Mouse (Mus musculus) adrenal gland, postnatal 14 days (tissue): ENCODE data around the gene Shbg. TPM values are rescaled to one million over a fixed set of nuclear protein-coding genes. Genes with fewer than 3 reads are reported as not detected.
A peak's percentile ranks its signal among the peaks of the same experiment; 100 is the strongest.

Experiments used
- DNase-seq: peaks from one replicate; pipeline ENCODE4 v3.0.0; 2021; ENCODE audit warnings: mixed read lengths
- long read RNA-seq, 2 experiments: library from polyadenylated mRNA; stranded (forward); transcript quantifications; one replicate each; pipeline ENCODE4 v2.0.0; 2021
- total RNA-seq: library from RNA; stranded (reverse); gene quantifications from 2 replicates; pipeline ENCODE4 v1.2.3, GENCODE M21; 2021

Gene Shbg
- total RNA-seq, result not detected in 2 replicates
- long read RNA-seq, experiment 1, result 0 reads
- long read RNA-seq, experiment 2, result 0 reads

DNA sequence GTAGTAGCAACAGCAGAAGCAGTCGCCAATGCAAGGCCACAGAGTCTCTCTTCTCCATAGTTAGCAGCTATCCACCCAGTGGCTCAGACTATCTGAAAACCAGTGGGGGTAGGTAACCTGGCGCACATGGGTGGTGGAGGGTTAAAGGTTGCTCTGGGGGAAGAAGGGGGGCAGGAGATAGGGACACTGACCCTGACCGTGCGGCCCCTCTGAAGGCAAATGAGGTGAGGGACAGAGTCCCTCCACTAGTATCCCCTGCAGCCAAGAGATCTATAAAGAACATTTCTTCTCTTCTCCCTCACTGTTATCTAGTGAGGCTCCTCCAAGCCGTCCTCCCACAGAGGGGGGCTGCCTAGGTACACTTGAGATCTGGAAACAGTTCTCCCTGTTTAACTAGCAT lies at the start of gene Shbg:
TSS of gene Shbg (minus strand) at position 101 of the 400 bp plus-strand sequence.
- no peak for DNase-seq

DNA sequence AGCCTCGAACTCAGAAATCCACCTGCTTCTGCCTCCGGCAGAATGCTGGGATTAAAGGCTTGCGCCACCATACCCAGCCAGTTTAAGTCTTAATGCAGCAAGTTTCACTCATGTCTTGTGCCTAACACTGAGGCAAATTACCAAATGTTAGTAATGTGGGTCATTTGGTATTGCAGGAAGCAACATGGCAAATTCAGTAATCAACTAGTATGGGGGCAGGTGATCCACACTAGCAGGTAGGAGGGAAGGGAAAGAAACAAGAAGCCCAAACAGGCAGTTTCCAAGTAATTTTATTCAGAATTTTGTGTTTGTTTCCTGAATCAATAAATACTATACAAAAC lies 48.9 kb upstream of the Shbg start:
- DNase-seq, result no peak

DNA sequence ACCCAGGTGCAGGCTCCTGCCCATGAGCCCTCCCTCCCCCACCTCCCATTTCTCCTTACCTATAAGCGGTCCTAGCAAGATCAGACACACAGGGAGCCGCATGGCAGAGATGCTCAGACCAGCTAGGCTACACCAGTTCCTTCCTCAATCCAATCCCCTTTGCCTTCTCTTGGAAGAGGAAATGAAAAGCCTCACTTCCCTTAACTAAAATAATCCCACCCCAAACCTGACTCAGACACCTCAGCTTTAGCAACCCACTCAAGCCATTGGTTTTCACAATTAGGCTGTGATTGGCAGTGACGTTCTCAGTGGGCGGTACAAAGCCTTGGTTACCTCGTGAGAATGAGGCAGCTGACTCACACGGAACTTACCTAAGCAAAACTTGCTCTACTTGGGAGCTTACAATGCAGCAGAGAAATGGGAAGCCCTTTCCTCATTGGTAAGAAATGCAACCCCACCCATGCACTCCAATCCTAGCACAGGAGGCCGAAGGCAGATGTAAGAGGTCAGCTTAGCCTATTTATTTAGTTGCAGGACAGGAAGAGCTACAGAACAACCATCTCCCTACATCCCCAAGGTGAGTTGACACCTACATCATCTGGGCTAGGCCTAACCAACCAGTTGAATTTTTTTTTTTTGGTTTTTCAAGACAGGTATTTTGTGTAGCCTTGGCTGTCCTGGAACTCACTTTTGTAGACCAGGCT lies 48.4 kb upstream of the Shbg start, which contains the start of gene Cd68:
TSS of gene Cd68 (minus strand) at position 193 of the 704 bp plus-strand sequence.
- peak; percentile 73 for DNase-seq

DNA sequence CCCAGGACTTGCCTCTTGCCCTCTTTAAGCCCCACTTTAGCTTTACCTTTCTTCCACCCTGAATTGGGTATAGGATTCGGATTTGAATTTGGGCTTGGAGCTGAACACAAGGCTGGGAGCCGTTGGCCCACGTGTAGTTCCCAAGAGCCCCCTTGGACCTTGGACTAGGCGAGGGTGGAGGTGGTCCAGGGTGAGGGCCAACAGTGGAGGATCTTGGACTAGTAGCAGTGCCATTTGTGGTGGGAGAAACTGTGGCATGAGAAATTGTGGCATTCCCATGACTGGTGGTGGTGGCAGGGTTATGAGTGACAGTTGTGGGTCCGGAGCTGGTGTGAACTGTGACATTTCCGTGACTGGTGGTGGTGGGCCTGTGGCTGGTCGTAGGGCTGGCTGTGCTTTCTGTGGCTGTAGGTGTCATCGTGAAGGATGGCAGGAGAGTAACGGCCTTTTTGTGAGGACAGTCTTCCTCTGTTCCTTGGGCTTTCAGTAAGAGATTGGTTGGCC lies 47.8 kb upstream of the Shbg start:
- no peak for DNase-seq

DNA sequence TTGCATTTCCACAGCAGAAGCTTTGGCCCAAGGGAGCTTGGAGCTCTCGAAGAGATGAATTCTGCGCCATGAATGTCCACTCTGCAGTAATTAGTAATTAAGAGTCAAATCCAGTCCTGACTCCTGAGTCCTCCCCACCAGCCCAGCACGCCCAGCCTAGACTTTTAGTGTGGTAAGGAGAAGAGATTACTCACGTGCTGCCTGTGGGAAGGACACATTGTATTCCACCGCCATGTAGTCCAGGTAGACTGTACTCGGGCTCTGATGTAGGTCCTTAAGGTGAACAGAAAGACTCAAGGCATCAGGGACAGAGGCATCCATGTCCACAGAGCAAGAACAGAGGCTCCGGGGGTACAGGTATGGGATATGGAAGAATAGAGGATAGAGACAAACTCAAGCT lies 47.1 kb upstream of the Shbg start:
- DNase-seq, result no peak

DNA sequence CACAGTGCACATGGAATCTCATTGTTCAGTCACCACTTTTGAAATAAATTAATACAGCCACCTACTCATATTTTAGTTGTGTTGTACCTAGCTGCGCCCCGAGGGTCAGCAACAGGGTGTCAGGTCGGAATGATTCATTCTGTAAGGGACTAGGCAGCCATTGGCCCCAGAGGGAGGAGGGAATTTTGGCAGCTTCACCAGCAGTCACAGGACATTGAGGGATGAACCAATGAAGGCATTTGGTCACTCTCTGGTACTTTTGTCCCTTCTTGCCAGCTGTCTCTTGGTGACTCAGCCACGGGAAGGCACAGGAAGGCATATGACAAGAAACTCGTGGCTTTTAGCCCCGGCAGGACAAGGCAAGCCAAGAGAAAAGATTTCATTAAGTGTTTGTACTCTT lies 46.1 kb upstream of the Shbg start:
- peak; percentile 83 for DNase-seq

DNA sequence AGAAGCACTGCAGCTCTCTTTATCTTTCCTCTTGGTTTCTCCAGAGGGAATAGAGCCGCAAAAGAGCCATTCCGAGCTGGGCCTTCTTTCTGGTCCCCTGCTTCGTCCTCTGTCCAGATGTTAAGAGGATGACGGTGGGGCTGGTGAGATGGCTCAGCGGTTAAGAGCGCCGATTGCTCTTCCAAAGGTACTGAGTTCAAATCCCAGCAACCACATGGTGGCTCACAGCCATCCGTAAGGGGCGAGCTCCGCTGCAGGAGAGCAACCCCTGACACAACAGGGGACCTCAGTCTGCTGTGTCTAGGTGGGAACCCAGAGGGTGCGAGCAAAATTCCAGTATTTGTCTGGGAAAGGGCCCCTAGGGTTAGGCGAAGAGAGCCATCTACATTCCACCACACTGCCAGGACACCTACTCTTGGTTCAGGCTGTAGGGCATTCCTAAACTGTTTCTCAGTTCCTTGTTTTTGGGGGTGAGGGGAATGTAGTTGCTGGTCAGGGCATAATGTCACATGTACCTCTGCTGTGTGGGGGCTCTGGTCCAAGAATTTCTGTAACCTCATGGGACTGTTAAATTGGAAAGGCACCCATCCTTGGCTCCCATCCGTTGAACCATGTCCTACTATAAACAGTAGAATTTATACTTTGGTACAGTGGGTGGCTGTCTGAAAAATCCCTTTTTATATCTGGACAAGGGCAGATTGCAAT lies 45.4 kb upstream of the Shbg start:
- no peak for DNase-seq

DNA sequence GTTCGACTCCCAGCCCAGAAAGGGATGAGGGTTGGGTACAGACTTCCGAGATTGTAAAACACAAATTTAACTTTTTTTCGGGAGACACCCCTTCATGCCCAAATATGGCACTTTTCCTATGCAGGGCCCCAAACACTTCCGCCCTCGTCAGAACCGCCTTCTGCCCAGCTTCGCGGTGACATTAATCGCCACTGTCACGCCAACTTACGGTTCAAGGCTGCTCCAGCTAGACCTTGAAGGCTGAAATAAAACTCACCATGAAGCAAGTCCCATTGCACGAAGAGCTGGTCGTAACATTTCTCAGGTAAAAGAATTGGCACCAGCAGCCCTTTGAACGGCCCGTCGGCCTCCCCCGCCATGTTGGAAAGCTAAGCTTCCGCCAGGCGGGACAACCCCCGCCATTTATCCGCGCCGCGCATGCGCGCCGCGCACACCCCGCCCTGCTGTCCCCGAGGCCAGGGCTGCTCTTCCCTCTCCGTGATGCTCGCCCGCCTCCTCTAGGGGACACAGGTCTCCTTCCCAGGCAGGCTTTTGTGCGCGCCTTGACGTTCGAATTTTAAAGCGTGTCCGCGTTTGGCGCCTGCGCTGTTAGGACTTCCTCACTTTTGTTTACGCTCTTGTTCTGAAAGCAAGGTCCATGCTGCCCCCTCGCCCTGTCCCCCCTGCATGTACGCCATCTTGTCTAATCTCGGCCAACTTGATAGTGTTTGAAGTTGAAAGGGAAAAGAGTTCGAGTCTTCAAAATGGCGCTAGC lies 44.7 kb upstream of the Shbg start, which contains the start of gene Mpdu1:
TSS of gene Mpdu1 (minus strand) at position 430 of the 754 bp plus-strand sequence.
- peak; percentile 97 for DNase-seq

DNA sequence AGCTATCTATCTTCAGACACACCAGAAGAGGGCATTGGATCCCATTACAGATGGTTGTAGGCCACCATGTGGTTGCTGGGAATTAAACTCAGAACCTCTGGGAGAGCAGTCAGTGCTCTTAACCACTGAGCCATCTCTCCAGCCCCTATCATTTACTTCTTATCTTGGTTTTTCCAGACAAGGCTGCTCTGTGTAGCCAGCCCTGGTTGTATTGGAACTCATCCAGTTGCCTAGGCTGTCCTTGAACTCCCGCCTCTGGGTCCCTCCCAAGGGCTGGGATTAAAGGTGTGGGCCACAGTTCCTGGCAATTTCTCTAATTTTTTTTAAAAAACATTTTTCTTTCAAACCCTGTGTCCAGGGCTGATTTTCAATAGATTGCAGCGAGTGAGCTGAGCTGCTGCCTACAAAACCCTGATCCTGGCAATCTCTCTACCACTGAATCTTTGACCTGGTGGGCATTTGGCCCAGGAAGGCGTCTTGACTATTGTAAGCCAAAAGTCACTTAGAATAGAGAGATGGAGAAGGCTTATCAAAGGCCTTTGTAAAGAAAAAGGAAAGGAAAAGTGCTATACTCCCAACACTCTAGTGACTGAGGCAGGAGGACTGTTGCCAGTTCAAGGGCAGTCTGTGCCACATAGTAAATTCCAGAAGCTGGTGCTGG lies 43.6 kb upstream of the Shbg start:
- peak; percentile 67 for DNase-seq

DNA sequence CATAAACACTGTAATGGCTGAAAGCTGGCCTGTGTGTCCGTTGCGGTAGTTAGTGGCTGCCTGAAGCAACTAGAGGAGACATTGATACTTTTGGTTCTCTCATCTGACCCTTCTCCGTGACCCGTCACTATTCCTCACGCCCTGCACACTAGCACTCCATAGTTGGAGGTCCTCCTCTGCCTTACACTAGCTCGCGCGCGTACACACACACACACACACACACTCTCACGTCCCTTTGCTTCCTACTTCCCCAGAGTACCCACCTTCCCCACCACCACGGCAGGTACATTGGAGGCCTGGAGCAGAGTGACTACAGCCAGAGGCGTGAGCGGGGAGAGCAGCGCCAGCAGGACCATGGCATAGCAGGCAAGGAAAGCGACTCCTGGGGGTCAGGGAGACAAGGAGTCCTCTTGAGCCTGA lies 39.8 kb upstream of the Shbg start:
- DNase-seq, result no peak

DNA sequence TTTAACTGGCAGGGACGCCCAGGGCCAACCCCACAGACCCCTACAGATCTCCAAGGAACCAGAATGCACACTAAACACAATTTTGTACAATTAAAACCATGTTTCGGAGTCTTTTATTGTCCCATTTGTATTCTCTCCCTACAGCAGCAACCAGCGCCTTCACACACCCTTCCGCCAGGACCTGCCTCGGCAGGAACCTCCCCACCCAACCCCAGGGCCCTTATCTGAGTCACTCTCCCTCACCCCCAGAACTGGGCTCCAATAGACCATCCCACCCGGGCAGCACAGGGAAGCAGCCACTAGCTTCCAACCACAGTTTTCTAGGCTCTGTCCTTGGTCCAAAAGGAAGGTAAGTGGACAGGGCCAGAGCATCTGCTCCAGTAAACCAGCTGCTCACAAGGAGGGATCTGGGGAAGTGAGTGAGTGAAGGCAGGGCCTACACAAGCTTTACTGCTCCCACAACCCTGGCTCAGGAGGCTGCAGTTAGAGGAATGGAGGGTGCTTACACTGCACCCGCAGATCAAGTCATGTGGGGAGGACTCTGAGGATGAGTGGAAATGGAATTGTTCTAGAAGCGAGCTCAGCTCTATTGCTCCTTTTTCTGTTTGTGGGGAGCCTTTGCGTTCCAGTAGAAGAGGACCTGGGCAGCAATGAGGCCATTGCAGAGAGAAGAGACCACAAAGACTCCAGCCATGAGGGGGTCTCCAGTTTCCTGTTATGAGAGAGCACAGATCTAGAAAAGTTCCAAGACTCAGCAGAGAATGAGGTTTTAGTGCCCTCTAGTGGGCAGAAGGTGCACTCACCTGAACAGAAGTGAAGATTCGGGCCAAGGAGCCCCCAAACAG lies 39.1 kb upstream of the Shbg start:
- DNase-seq, result peak; percentile 66

DNA sequence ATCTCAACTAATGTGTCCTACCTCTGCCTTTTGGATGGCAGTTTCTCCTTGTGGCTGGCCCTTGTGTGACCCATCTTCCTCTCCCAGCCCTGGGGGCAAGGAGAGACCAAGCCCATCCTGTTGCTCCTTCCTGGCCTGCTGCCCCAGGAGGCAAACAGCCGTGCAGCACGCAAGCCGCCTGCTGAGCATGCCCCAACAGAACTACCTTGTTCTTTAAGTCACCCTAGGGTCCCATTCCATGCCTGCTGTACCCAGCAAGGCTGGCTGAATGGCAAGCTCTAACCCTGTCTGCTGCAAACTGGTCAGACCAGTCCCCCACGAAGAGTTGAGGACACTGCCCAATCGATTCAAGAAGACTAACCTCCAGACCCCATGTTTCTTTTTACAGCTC lies 38.4 kb upstream of the Shbg start:
- no peak for DNase-seq

DNA sequence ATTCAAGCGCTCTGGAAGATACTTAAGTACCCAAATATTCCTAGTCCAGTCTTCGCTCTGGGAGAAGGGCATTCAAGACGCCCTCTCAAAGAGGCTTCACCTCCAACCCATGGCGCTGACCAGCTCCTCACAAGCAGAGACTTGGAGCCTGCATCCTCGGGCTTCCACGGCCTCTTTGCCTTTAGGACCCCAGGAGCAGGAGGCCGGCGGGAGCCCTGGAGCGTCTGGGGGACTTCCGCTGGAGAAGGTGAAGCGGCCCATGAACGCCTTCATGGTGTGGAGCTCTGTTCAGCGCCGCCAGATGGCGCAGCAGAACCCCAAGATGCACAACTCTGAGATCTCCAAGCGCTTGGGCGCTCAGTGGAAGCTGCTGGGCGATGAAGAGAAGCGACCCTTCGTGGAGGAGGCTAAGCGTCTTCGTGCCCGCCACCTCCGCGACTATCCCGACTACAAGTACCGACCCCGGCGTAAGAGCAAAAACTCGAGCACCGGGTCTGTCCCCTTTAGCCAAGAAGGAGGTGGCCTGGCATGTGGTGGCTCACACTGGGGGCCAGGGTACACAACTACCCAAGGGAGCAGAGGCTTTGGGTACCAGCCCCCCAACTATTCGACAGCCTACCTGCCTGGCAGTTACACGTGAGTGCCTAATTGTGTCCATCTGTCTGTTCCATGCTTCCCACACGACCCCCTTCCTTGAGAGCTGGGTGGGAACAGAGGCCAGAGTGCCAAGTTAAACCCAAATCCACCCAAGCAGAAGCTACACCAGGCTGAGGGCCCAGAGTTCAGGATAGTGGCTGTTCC lies 37.8 kb upstream of the Shbg start, which contains the start of gene Sox15:
TSS of gene Sox15 (plus strand) at position 51 of the 801 bp plus-strand sequence.
- DNase-seq, result peak; percentile 77

DNA sequence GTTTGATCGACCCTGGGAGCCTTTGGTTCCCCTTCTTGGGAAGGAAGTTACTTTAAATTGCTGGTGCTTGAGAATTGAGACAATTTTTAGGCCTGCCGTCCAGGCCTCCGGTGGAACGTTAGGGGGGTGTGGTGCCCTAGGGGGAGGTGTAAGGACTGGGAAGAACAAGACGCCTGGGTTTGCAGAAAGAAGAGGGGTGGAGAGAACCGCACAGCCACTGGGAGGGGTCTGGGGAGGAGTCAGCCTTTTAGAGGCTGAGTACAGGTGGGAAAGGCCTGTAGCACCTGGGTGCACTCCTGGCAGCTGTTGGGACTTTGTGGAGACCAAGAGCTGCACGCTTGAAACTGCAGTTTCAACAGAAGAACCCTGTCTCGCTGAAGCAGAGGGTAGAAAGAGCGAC lies 37.1 kb upstream of the Shbg start:
- no peak for DNase-seq

DNA sequence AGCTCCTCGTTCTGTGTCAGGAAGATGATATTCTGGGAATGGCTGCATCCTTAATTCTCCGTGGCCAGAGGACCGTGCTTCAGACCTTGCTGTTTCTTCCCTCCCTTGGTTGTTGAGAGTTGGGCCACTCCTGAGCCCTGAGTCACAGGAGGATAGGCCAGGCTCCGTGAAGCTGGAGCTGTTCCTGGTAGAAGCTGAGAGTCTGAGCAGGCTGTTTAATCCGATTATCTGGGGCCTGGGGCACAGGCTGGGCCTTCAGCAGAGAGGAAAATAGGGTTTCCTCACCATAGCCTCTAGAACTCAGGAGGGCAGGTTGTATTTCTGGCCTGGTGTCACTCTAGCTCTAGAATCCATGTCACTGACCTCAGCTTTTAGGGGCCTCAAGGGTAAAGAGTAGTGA lies 35.7 kb upstream of the Shbg start:
- DNase-seq, result peak; percentile 53

DNA sequence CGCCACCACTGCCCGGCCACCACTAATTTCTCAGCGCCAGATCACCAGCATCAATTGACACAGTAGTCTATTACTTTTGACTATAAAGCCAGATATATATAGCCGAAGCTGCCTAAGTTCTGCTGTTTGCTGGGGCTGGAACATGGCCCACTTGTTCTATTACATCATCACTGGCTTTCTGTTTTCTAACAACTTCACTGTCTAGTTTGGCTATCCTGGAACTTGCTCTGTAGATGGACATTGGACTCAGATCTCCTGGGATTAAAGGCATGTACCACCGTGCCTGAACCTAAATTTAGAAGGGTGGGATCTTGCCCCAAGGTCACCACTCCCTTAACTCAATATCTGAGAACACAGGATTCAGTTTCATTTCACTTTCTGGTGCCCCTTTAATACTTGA lies 28.2 kb upstream of the Shbg start:
- DNase-seq, result no peak

DNA sequence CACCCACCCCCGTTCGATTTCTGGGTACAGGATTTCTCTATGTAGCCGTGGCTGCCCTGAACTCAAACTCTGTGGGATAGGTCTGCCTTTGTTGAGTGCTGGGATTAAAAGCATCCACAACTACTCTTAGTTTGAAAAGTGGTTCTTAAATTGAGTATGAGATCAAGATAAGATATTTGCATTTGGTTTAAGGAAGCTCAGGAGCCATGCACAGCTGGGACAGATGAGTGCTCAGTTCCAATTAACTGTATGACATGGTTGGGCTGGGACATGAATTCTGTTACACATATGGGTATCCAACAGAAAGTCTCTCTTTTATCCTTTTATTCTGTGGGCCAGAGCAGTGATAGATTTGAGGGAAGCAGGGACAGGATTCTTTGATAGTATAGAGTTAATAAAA lies 17.8 kb upstream of the Shbg start:
- DNase-seq, result no peak

DNA sequence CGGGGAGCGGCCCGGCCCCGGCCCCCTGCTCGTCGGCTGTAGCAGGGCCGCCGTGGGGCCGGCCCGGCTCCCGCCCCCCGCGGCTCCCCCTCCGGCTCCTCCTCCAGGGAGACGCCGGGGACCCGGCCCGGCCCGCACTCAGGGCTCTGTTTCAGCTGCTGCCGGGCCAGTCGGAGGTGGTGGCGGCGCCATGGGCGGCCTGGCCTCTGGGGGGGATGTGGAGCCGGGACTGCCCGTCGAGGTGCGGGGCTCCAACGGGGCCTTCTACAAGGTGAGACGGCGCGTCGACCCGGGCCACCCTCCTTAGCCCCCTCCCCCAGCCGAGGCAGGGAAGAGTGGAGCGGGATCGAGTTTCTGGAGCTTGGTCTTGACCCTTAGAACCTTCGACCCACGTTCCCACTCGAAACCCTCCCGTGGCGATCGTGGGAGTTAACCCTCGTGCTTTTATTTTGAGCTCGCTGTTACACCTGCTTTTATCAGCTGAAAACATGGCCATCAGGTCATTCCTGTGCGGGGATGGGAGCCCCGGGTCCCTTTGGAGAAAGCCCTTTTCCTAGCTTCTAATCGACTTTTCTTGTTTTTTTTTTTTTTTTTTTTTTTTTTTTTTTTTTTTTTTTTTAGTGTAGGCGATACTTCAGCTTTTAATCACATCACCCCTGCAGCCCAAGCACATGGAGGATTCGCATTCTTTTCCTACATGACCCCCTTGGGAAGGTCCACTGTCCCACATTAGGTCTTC lies 15.6 kb upstream of the Shbg start:
- peak; percentile 86 for DNase-seq

DNA sequence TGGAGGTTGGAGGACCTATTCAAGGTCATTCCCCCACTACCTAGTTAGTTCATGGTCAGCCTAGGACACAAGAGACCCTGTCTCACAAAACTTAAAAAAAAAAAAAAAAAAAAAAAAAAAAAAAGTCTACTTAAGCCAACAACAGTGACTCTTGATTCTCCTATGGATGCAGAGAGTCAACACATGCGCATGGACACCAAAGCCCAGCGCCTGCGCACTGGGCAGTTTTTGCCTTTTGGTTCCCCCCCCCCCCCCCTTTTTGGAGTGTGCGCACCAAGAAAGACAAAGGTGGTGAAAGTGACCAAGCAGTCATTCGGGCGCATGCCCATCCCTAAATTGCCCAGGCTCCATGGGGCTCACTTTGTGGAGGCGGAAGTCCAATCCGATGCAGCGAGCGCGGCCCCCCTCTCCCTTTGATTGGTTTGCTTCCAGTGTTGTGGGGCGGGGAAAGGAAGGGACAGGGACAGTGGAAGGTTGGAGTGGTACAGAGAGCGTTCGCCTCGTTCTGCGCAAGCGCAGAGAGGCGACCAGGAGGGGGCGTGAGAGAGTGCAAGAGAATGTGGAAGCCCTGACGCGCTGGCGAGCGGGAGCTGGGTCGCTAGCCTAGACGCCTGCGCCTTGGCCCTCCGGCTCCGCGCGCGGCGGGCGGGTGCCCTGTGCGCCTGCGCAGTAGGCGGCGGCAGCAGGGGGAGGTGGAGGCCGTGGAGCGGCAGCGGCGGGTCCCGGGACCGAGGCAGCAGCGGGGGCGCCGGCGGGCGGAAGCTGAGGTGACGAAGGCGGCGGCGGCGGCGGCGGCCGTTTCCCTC lies 14.8 kb upstream of the Shbg start, which contains the start of gene Fxr2:
TSS of gene Fxr2 (plus strand) at position 707 of the 806 bp plus-strand sequence.
- DNase-seq, result peak; percentile 100
